Mouse (Mus musculus) gastrocnemius, adult 2 months (tissue): ENCODE results near the gene Mal. TPM values are rescaled to one million over a fixed set of nuclear protein-coding genes. Genes with fewer than 3 reads are reported as not detected.

Source experiments
- DNase-seq: peaks from one replicate; pipeline ENCODE4 v3.0.0; 2022
- H3K27ac ChIP-seq: fragments of 200-600 bp; 2 replicates; pipeline ENCODE4 v1.8.1; 2022; ENCODE audit warnings: mild to moderate bottlenecking
- H3K4me3 ChIP-seq: fragments of 200-600 bp; 2 replicates; pipeline ENCODE4 v1.8.1; 2022; ENCODE audit warnings: mild to moderate bottlenecking, moderate library complexity
- CTCF ChIP-seq: fragments of 200-600 bp; IDR thresholded peaks from 2 replicates; pipeline ENCODE4 v1.8.1; 2022; ENCODE audit warnings: antibody characterized with exemption, mild to moderate bottlenecking, moderate library complexity
- intact Hi-C: fragments of 180-260 bp; cut with DNase I; formaldehyde crosslinking; loops from one replicate; pipeline ENCODE4 v1.15.1; 2025
- long read RNA-seq, 2 experiments: library from polyadenylated mRNA; stranded (forward); transcript quantifications; one replicate each; pipeline ENCODE4 v2.0.0; 2021
- total RNA-seq, 2 experiments: library from RNA; stranded (reverse); gene quantifications; 2 replicates each; pipeline ENCODE4 v1.2.3; 2021

Mal gene
- 1 to 10 TPM; 1.3 TPM for total RNA-seq
- long read RNA-seq, experiment 1, partial matches to known transcripts = 0 of 1 reads
- long read RNA-seq, experiment 1, other reads (novel, unspliced or antisense) = 1 of 1 reads
- long read RNA-seq, experiment 2, partial matches to known transcripts = 1 of 1 reads
- long read RNA-seq, experiment 2, other reads (novel, unspliced or antisense) = 0 of 1 reads

DNA sequence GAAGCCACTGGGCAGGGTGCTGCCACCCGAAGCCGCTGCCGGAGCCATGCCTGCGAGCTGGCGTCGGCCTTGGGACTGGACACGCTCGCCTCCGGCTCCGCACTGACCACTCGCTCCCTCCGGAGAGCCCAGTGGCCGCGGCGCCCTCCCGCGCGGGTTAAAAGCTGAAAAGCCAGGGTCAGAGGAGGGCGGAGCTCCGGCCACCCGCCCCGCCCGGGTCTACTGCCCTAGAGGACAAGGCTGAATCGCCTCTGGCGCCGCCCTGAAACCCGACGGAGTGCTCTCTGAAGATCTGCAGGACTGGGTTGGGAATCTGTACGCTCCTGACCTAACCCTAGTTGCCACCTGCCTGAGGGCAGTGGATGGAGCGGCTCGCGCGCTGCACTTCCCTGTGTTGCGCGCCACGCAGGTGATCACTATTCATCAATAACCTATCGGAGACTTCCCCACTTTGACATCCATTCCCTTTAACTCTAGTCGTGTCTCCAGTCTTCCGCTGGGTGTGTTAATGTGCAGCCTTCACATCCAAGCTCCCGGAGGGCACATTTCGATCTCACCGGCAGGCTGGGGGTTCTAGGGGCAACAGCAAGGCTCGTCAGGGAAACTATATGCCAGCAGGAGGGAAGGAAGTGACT, at the start of gene Mal:
TSS of gene Mal (minus strand) at position 610 of the 635 bp plus-strand sequence.
- H3K4me3 ChIP-seq = peak within 1 kb of the TSS; percentile 70
- peak within 1 kb of the TSS; percentile 46 for H3K27ac ChIP-seq
- DNase-seq = peak; percentile 55
- intact Hi-C loops = no loop called here
- no peak for TF ChIP-seq CTCF

DNA sequence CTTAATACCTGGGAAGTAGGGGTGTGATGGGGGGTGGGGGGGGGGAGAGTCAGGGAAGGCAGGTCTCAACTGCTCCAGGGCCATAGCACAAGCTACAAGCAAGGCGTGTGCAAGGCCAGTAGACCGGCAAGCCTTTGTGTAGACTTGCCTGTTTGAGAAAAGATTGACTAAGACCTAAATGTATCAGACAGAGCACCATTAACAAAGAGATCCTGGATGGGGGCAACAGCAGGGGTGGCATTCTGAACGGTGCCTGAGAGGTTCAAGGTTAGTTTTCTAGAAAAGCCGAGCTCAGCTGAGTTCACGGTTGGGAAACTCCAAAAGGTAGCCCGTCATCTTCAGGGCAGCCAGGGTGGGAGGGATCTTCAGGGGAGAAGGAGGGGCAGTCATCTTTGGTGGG, 48.8 kb upstream of the Mal start:
- intact Hi-C loops = no loop called here
- no peak overlapping the region for H3K4me3 ChIP-seq
- no peak for TF ChIP-seq CTCF
- no peak overlapping the region for H3K27ac ChIP-seq
- no peak for DNase-seq

DNA sequence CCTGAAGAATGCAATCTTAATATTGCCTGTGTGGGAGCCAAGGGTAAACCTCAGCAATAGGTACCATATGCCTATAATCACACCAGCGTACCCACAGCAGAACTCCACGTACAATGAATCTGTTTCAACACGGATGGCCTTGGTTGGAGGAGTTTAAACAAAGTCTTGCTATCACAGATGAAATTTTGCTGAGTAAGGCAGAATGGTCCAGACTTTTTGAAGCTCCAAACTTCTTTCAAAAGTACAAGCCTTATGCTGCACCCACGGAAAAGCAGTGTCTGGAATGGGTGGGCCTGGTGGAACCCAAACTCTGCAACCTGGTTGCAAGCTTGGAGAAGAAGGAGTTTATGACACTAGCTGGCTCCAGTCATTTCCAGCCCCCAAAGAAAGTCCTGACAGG, 32.7 kb upstream of the Mal start:
- intact Hi-C loops = loop anchor here (10.0 kb wide), 1 partner anchor 156 kb away; no protein-coding TSS in a partner anchor
- Histone ChIP-seq H3K4me3 (no peak overlapping the region), H3K27ac (no peak overlapping the region)
- no peak for TF ChIP-seq CTCF
- DNase-seq = no peak

DNA sequence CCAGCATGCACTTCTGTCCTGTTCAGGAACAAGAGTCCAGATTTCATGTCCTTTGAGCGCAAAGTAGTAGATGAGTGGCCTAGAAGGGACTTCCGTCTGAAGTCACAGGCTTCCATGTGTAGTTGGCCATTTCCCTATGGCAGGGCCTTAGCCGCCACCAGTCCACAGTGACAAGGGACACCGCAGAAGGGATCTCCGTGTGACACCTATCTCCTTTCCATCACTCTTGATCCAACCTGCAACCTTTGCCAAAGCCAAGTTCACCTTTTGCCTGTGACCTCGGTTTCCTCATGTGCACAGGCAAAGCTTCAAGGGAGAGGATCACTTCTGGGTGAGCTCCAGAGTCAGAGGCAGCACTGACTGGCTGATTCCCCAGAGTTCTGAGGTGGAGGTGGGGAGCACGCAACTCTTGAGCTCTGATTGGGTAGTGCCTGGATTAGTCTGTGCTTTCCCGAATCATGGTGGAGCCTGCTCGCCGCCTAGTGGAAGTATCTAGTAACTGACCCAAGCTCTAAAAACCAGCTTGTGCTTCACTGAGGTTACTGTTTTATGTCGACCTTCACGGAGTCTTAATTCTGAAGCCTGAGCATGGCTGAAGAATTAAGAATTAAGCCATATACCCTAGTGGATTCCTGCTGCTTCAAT, 27.3 kb upstream of the Mal start:
- no peak overlapping the region for H3K27ac ChIP-seq
- intact Hi-C loops = loop anchor here (10.0 kb wide), 1 partner anchor 161 kb away; no protein-coding TSS in a partner anchor
- no peak overlapping the region for H3K4me3 ChIP-seq
- TF ChIP-seq CTCF = peak; percentile 67
- DNase-seq = peak; percentile 57

DNA sequence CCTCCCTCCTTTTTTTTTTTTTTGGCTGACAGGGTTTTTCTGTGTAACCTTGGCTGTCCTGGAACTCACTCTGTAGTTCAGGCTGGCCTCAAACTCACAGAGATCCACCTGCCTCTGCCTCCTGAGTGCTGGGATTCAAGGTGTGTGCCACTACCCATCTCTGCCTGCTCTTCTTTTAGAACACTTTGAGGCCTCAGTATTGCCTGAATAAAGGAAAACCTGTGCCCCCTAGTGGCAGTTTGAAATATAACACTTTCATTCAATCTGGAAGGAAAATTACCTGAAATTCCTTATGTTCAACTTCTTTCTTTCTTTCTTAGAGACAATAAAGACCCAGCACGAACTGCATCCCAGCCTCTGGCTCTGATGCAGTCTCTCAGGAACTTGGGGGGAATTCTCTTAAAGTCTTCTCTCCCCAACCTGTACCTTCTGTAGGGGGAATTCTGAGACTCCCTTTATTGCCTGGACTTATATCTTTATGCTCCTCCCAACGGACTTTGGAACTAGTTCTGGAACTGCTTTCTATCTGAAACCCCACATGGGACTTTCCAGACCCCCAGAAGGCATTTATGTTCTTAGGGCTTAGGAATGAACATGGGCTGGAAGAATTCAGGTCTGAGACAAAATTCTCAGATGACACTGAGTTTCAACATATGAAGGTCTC, 11.5 kb upstream of the Mal start:
- no peak for DNase-seq
- H3K27ac ChIP-seq = no peak overlapping the region
- TF ChIP-seq CTCF = peak; percentile 75
- H3K4me3 ChIP-seq = no peak overlapping the region
- intact Hi-C loops = loop anchor here (5.0 to 10.0 kb wide), 2 partner anchors 61 to 163 kb away; no protein-coding TSS in a partner anchor

DNA sequence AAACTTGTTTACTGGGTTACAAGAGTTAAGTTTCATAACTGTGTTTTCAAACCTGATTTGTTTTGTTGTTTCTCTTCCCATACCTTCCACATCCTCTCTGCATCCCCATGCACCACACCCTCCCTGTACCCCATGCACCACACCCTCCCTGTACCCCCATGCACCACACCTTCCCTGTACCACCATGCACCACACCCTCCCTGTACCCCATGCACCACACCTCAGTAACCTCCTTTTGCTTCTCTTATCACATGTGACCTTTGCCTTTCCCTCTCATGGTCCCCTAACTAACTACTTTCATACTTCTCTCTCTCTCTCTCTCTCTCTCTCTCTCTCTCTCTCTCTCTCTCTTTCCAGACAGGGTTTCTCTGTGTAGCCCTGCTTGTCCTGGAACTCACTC, 10.5 kb upstream of the Mal start:
- intact Hi-C loops = loop anchor here (5.0 to 10.0 kb wide), 2 partner anchors 60 to 162 kb away; no protein-coding TSS in a partner anchor
- Histone ChIP-seq H3K4me3 (no peak overlapping the region), H3K27ac (no peak overlapping the region)
- no peak for TF ChIP-seq CTCF
- no peak for DNase-seq

DNA sequence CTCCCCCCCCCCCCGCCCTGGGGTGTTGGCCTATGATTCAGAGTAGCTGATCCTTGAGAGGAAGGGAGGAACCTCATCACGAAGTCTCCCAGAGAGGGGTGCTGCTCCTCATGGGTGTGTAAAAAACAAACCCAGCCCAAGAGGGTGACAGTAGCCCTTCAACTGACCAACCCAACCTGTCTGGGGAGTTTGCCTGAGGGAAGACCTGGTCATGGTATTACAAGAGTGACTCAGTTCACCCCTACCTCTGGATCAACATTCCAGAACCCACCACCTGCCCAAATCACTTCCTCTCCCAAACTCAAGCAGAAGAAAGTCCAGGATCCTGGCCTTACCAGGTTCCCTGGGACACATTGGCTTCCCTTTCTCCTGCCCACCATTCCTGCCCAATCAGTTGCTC, 6.2 kb upstream of the Mal start:
- no peak for DNase-seq
- intact Hi-C loops = loop anchor here (10.0 kb wide), 1 partner anchor 158 kb away; no protein-coding TSS in a partner anchor
- Histone ChIP-seq H3K4me3 (no peak overlapping the region), H3K27ac (no peak overlapping the region)
- TF ChIP-seq CTCF = no peak

DNA sequence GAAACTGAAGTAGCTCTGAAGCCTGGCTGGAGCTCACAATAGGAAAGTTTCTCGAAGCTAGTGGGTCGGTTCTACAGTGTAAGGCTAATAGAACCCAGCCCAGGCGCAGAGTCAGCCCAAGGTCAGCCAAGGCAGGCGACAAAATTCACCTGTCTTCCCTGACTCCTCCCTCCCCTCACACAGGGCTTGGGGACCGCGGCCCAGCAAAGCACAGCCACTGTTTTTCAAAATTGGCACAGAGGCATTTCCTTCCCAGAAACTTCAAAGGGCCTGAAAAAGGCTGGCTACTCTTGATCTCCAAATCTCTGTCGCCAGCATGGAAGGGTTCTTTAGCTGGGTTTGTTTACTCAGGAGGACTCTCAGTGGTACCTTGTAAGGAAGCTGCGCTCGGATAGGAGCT, 1.1 kb downstream of the Mal start:
- no peak for TF ChIP-seq CTCF
- Histone ChIP-seq H3K27ac (peak overlapping the region; percentile 46; the same call in 1 of the 2 replicates), H3K4me3 (peak overlapping the region; percentile 70)
- intact Hi-C loops = no loop called here
- no peak for DNase-seq

DNA sequence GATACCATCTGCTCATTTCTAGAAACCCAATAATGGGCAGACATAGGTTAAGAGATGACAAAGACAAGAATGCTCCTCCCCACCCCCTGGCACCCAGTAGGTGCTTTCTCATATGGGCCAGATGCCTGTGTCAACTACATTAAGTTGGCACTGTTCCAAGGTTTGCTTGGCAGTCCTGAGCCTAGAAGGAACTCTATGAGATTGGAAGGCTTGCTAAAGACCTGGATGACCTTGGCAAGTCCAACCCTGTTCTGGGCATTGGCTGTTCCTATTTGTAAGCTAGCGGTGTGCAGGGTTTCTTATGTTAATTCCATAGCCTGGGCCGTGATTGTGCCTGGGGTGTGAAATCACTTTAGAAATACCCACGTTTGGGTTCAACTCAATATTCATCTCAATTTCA, 1.7 kb downstream of the Mal start:
- no peak overlapping the region; the same call in 1 of the 2 replicates for H3K4me3 ChIP-seq
- TF ChIP-seq CTCF = no peak
- DNase-seq = no peak
- no peak overlapping the region for H3K27ac ChIP-seq
- intact Hi-C loops = no loop called here

DNA sequence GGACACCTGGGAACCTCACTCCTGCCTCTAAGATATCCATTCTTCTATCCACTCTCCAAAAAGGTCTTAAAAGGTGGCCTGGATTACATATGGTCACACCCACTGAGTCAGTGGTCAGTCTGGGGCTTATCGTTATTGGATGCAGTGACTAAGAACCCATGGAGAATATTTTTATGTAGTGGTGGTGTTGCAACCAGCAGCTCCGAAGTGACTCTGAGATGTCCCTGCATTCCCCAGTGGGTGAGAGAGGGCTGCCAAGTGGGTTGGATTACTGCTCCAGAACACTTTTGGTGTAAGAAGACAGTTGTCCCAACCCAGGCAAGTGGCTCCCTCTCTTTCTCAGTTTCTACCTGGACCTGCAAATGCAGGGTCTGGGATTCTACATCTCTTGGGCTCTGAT, 3.7 kb downstream of the Mal start:
- Histone ChIP-seq H3K4me3 (no peak overlapping the region), H3K27ac (no peak overlapping the region)
- no peak for DNase-seq
- intact Hi-C loops = no loop called here
- no peak for TF ChIP-seq CTCF

DNA sequence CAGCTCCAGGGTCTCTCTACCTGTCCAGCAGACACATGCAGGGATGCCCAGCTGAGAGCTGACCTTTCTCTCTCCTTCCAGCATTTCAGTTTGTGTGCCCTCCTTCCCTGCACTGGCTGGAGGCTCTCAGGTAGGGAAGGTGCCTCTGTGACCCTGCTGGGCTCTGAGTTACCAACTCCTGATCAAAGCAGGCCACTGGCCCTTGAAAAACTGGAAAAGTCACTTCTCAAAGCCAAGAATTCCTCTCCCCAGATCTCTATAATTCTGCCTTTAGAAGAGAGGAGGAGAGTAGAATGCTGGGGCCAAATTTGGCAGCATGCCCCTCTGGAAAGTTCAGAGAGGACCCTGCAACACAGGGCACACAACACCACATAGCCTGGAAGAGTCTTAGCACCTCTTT, 4.2 kb downstream of the Mal start:
- Histone ChIP-seq H3K27ac (no peak overlapping the region), H3K4me3 (no peak overlapping the region)
- no peak for TF ChIP-seq CTCF
- no peak for DNase-seq
- intact Hi-C loops = no loop called here

DNA sequence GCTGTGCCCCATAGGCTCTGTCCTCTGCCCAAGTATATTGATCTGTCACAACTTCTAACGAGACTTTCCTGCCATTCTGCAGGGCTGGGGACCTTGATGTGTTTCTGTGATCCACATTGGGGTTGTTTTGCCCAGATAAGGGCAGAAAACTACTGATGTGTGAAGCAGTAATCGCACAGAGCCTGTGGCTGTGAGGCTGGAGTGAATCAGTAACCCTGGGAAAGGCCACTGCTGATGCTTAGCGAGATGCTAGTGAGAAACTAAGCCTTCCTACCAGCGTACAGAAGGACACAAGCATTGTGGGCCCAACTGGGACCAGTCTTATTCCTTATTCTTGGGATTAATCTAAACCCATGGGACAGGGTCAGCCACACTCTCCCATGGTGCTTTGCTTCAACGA, 4.9 kb downstream of the Mal start:
- Histone ChIP-seq H3K4me3 (no peak overlapping the region), H3K27ac (no peak overlapping the region)
- intact Hi-C loops = no loop called here
- no peak for TF ChIP-seq CTCF
- DNase-seq = no peak

DNA sequence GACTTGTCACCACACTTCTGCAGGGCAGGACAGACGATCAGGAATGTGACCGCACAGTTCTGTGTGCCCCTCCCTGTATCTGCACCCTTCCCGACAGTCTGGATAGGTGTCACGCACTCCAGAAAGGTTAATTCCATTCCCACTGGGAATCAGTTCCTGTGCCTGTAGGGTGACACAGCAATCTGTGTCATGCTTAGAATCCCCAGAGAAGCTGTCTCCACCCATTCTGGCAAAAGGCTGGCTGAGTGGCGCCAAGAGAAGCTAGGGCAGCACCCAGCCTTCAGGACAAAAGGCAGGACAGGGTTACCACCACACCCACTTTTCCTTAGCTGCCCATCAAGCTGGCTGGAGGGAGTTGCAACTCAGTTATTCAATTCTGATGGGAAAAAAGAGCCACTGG, 6.6 kb downstream of the Mal start:
- no peak overlapping the region for H3K4me3 ChIP-seq
- DNase-seq = no peak
- intact Hi-C loops = no loop called here
- H3K27ac ChIP-seq = no peak overlapping the region
- no peak for TF ChIP-seq CTCF
